Comparison of ENCODE assay signal across 8 mouse cellular contexts in genomic region chr9:121331438-121331837, GRCm38 (mm10). TPM values are rescaled to one million over a fixed set of nuclear protein-coding genes. Genes with fewer than 3 reads are reported as not detected.
DNase-seq lines count a peak whose midpoint lies in the region; ATAC-seq and TF ChIP-seq lines count a peak whose summit lies in the region.

No protein-coding gene starts in this region.

- H3K4me3 ChIP-seq in CH12.LX (replicated peaks in 1 of 3; ENCODE audit: low read depth in 2 of 3, low read length in 2 of 3, poor library complexity in 1 of 3), result no peak overlapping the region
- H3K4me3 ChIP-seq in brown adipose tissue, adult 24 weeks (ENCODE audit: insufficient read depth, low read depth, low read length), result no peak overlapping the region
- no peak overlapping the region for H3K4me3 ChIP-seq in heart, postnatal 0 days (ENCODE audit: low read depth, low read length)
- H3K4me3 ChIP-seq in megakaryocyte, embryonic 14.5 days (replicated peaks), result peak overlapping the region; percentile 42

- ATAC-seq in heart, postnatal 0 days (ENCODE audit: insufficient read depth, low read depth), result 0 out of 2 replicates have a peak, but pooled peaks have one; percentile 7

- no peak overlapping the region for H3K27ac ChIP-seq in CH12.LX (ENCODE audit: insufficient read depth, low read depth)
- H3K27ac ChIP-seq in brown adipose tissue, adult 24 weeks (replicated peaks; ENCODE audit: low read depth, low read length), result peak overlapping the region; percentile 27
- peak overlapping the region; percentile 99 for H3K27ac ChIP-seq in heart, postnatal 0 days (ENCODE audit: low read depth)

- no peak for TF ChIP-seq RAD21 in CH12.LX (IDR thresholded peaks at IDR 0.05; ENCODE audit: low read depth, low read length)

- dilution Hi-C loops in CH12.LX (cut with MboI; ENCODE audit: extremely low pct_ligation_motif_present, extremely low pct_unique_long_range_greater_than_20kb, low sequenced_read_pairs), result no loop called here

- 0 out of 2 replicates have a peak overlapping the region, but pooled peaks have one; percentile 44 for H3K4me2 ChIP-seq in CH12.LX (ENCODE audit: insufficient read depth, low read depth, poor library complexity, severe bottlenecking)
- peak overlapping the region; percentile 32; the same call in 1 of the 2 replicates for H3K4me2 ChIP-seq in heart, postnatal 0 days (ENCODE audit: low read depth, low read length)

- in situ Hi-C loops in CH12.LX (cut with MboI; ENCODE audit: low pct_ligation_motif_present, low pct_unique_long_range_greater_than_20kb, low sequenced_read_pairs), result no loop called here

- 4% methylated on average over 5 of the region's 5 CpGs for WGBS in heart, postnatal 0 days

- TF ChIP-seq CTCF in CH12.LX (conservative IDR thresholded peaks at IDR 0.05 in 1 of 2, IDR thresholded peaks at IDR 0.05 in 1 of 2; ENCODE audit: low read depth in 2 of 2, low read length in 2 of 2), result no peak
- TF ChIP-seq CTCF in heart, postnatal 0 days (IDR thresholded peaks at IDR 0.05; ENCODE audit: low read depth), result no peak

- H3K27me3 ChIP-seq in CH12.LX (replicated peaks), result no peaks in the 10 kb centered on the region
- no peaks in the 10 kb centered on the region for H3K27me3 ChIP-seq in heart, postnatal 0 days (ENCODE audit: control insufficient read depth, insufficient read depth, low read length)
- no peaks in the 10 kb centered on the region for H3K27me3 ChIP-seq in megakaryocyte, embryonic 14.5 days (replicated peaks)

- DNase-seq in CH12.LX (ENCODE audit: extremely low read depth), result no peak
- DNase-seq in heart, postnatal 0 days (ENCODE audit: low spot score), result no peak
- no peak for DNase-seq in adrenal gland, postnatal 14 days
- no peak for DNase-seq in retina, postnatal 1 day
- no peak for DNase-seq in spleen, adult 18-20 months
- no peak for DNase-seq in layer of hippocampus, postnatal 25 days (ENCODE audit: extremely low spot score in 1 of 2, low spot score in 1 of 2)

- peaks cover 6 to 56% of the 10 kb centered on the region in 2 experiments for H3K4me1 ChIP-seq in CH12.LX (ENCODE audit: control insufficient read depth in 1 of 2, insufficient read depth in 2 of 2)
- H3K4me1 ChIP-seq in brown adipose tissue, adult 24 weeks (ENCODE audit: control insufficient read depth, insufficient read depth, insufficient read length, low read length), result peaks cover 48% of the 10 kb centered on the region
- peaks cover 72% of the 10 kb centered on the region for H3K4me1 ChIP-seq in heart, postnatal 0 days (ENCODE audit: control insufficient read depth, insufficient read depth)
- H3K4me1 ChIP-seq in megakaryocyte, embryonic 14.5 days, result peaks cover 42% of the 10 kb centered on the region

- H3K79me2 ChIP-seq in CH12.LX (replicated peaks; ENCODE audit: control insufficient read depth, extremely low read depth, insufficient read depth, poor library complexity, severe bottlenecking), result peaks cover 3% of the 10 kb centered on the region

- H3K36me3 ChIP-seq in CH12.LX (replicated peaks in 1 of 2; ENCODE audit: control insufficient read depth in 1 of 2, insufficient read depth in 1 of 2, low read length in 1 of 2), result peaks cover 5 to 18% of the 10 kb centered on the region in 2 experiments
- 0 out of 2 replicates have a peak, but pooled peaks cover 4% of the 10 kb centered on the region for H3K36me3 ChIP-seq in heart, postnatal 0 days (replicated peaks; ENCODE audit: control insufficient read depth, insufficient read depth, low read length)
- peaks cover 6% of the 10 kb centered on the region for H3K36me3 ChIP-seq in megakaryocyte, embryonic 14.5 days (replicated peaks; ENCODE audit: low read length)

- TF ChIP-seq EP300 in CH12.LX (IDR thresholded peaks at IDR 0.05; ENCODE audit: low read length), result no peak
- TF ChIP-seq EP300 in heart, postnatal 0 days (IDR thresholded peaks at IDR 0.05; ENCODE audit: low read depth), result no peak; the same call in 1 of the 2 replicates

- no peak for TF ChIP-seq POLR2A in CH12.LX (IDR thresholded peaks at IDR 0.05; ENCODE audit: low read depth, low read length)

- H3K9me3 ChIP-seq in CH12.LX (replicated peaks; ENCODE audit: low read length), result peaks cover 2% of the 10 kb centered on the region
- H3K9me3 ChIP-seq in heart, postnatal 0 days (replicated peaks; ENCODE audit: control insufficient read depth, low read length), result no peaks in the 10 kb centered on the region
- H3K9me3 ChIP-seq in megakaryocyte, embryonic 14.5 days, result peaks cover 4% of the 10 kb centered on the region

- H3K9ac ChIP-seq in CH12.LX (ENCODE audit: insufficient read depth, low read depth), result no peak overlapping the region
- H3K9ac ChIP-seq in heart, postnatal 0 days (replicated peaks; ENCODE audit: low read depth, low read length), result peak overlapping the region; percentile 28; the same call in 1 of the 2 replicates

TF ChIP-seq in CH12.LX, 34 proteins besides CTCF, POLR2A, EP300 and RAD21:
- TF ChIP-seq ETS1 (conservative IDR thresholded peaks at IDR 0.05; ENCODE audit: low read depth, low read length), result peak; percentile 53
- no peak for TF ChIP-seq BHLHE40 (IDR thresholded peaks at IDR 0.05; ENCODE audit: low read depth, low read length)

RNA-seq across cellular contexts. Expression of gene Trak1, which starts 34.1 kb away (rescaled TPM):
- total RNA-seq in CH12.LX (2012; rRNA removed) (16.5 and 18.1 TPM in 2 replicates), CH12.LX (2014; rRNA removed) (7.0 and 8.2 TPM in 2 replicates)
- polyA plus RNA-seq in CH12.LX (2012; ENCODE audit: insufficient read length, low read depth), result 24.6 and 28.6 TPM in 2 replicates
- 64.3 and 66.0 TPM in 2 replicates for polyA plus RNA-seq in brown adipose tissue, adult 24 weeks (2012; ENCODE audit: insufficient read depth, insufficient read length, missing spikeins)
- total RNA-seq in heart, postnatal 0 days (2014; rRNA removed; ENCODE audit: low replicate concordance), result 113 and 120 TPM in 2 replicates
- 53.5 and 59.3 TPM in 2 replicates for polyA plus RNA-seq in heart, postnatal 0 days (2015; fragmentation: Nextera tagmentation; extraction: Ambion mirVana)
- 5.1 and 9.7 TPM in 2 replicates for polyA plus RNA-seq in megakaryocyte, embryonic 14.5 days (2012; ENCODE audit: insufficient read depth, low replicate concordance)
- total RNA-seq in adrenal gland, postnatal 14 days (2021), result 83.1 and 84.0 TPM in 2 replicates
- total RNA-seq in layer of hippocampus, postnatal 25 days (2021), result 100 to 1,000 TPM; 223 to 246 TPM

RNA-seq across cellular contexts. Expression of gene Ulk4, which starts 54.4 kb away (rescaled TPM):
- 18.5 and 23.3 TPM in 2 replicates for total RNA-seq in CH12.LX (2012; rRNA removed)
- total RNA-seq in CH12.LX (2014; rRNA removed), result 1.4 and 1.6 TPM in 2 replicates
- polyA plus RNA-seq in CH12.LX (2012; ENCODE audit: insufficient read length, low read depth), result 11.0 and 25.8 TPM in 2 replicates
- 4.4 TPM in 1 of 2 replicates, not detected in the other for polyA plus RNA-seq in brown adipose tissue, adult 24 weeks (2012; ENCODE audit: insufficient read depth, insufficient read length, missing spikeins)
- 1.3 and 1.5 TPM in 2 replicates for total RNA-seq in heart, postnatal 0 days (2014; rRNA removed; ENCODE audit: low replicate concordance)
- polyA plus RNA-seq in heart, postnatal 0 days (2015; fragmentation: Nextera tagmentation; extraction: Ambion mirVana), result 64.3 and 66.7 TPM in 2 replicates
- not detected in 2 replicates for polyA plus RNA-seq in megakaryocyte, embryonic 14.5 days (2012; ENCODE audit: insufficient read depth, low replicate concordance)
- 1.8 and 2.2 TPM in 2 replicates for total RNA-seq in adrenal gland, postnatal 14 days (2021)
- 1 to 10 TPM; 7.4 to 8.6 TPM for total RNA-seq in layer of hippocampus, postnatal 25 days (2021)
